Mouse (Mus musculus): ENCODE results near the gene Gpm6b. TPM values are rescaled to one million over a fixed set of nuclear protein-coding genes. Genes with fewer than 3 reads are reported as not detected.

The Gpm6b gene
- total RNA-seq (2014; fragmentation: Nextera tagmentation) = 4.7 TPM in 1 of 2 replicates, not detected in the other
- 0.12 and 0.16 TPM in 2 replicates for total RNA-seq (2017)
- not detected in 2 replicates for polyA plus RNA-seq (2012)

- no peak for TF ChIP-seq CTCF (IDR thresholded peaks at IDR 0.05; ENCODE audit: low read depth, low read length)
- no peak for TF ChIP-seq POLR2AphosphoS5 (IDR thresholded peaks at IDR 0.05; ENCODE audit: insufficient replicate concordance, low read depth, low read length)
- no peak for TF ChIP-seq GATA1 (IDR thresholded peaks at IDR 0.05; ENCODE audit: borderline replicate concordance, low read length)
- TF ChIP-seq TAL1 (conservative IDR thresholded peaks at IDR 0.05; ENCODE audit: low read depth, low read length) = no peak
- TF ChIP-seq GATA2 (IDR thresholded peaks at IDR 0.05; ENCODE audit: borderline replicate concordance, low read depth, low read length) = no peak
- DNase-seq (ENCODE audit: low spot score) (no peak), ATAC-seq (ENCODE audit: extremely low read depth, insufficient number of reproducible peaks, low FRiP score, poor library complexity, severe bottlenecking) (no peak)
- H3K9me3 ChIP-seq (replicated peaks) = no peaks in the 10 kb centered on the region
- H3K36me3 ChIP-seq (replicated peaks) = no peaks in the 10 kb centered on the region
- no peaks in the 10 kb centered on the region for H3K4me1 ChIP-seq (ENCODE audit: insufficient read depth, low read depth, low read length)
- H3K4me3 ChIP-seq (ENCODE audit: low read depth, low read length) = no peak within 1 kb of the TSS
- no peaks in the 10 kb centered on the region for H3K27me3 ChIP-seq (ENCODE audit: insufficient read depth, low read length)
Measured at GRCm38 (mm10) chrX:166238831-166239460, at the start of gene Gpm6b. TSS of gene Gpm6b (plus strand) at chrX:166238911.

DNA sequence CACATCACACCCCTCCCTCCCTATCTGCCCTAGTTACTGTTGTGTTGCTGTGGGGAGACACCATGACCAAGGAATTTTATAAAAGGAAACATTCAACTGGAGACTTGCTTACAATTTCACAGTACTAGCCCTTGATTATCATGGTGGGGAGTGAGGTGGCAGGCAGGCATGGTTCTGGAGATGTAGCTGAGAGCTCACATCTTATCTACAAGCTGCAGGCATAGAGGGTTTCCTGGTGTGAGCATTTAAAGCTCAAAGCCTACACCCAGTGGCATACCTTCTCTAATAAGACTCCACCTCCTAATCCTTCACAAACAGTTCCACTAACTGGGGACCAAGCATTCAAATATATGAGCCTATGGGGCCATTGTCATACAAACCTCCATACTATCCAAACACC lies 42.4 kb upstream of the Gpm6b start:
- no peak for ATAC-seq (ENCODE audit: extremely low read depth, insufficient number of reproducible peaks, low FRiP score, poor library complexity, severe bottlenecking)
- no peaks in the 10 kb centered on the region for H3K4me1 ChIP-seq (ENCODE audit: insufficient read depth, low read depth, low read length)
- TF ChIP-seq TAL1 (conservative IDR thresholded peaks at IDR 0.05; ENCODE audit: low read depth, low read length) (no peak), GATA1 (IDR thresholded peaks at IDR 0.05; ENCODE audit: borderline replicate concordance, low read length) (no peak), GATA2 (IDR thresholded peaks at IDR 0.05; ENCODE audit: borderline replicate concordance, low read depth, low read length) (no peak), CTCF (IDR thresholded peaks at IDR 0.05; ENCODE audit: low read depth, low read length) (no peak), POLR2AphosphoS5 (IDR thresholded peaks at IDR 0.05; ENCODE audit: insufficient replicate concordance, low read depth, low read length) (no peak)
- H3K36me3 ChIP-seq (replicated peaks) = peaks cover 2% of the 10 kb centered on the region
- no peaks in the 10 kb centered on the region for H3K27me3 ChIP-seq (ENCODE audit: insufficient read depth, low read length)
- DNase-seq (ENCODE audit: low spot score) = no peak
- no peak overlapping the region for H3K4me3 ChIP-seq (ENCODE audit: low read depth, low read length)
- H3K9me3 ChIP-seq (replicated peaks) = no peaks in the 10 kb centered on the region

DNA sequence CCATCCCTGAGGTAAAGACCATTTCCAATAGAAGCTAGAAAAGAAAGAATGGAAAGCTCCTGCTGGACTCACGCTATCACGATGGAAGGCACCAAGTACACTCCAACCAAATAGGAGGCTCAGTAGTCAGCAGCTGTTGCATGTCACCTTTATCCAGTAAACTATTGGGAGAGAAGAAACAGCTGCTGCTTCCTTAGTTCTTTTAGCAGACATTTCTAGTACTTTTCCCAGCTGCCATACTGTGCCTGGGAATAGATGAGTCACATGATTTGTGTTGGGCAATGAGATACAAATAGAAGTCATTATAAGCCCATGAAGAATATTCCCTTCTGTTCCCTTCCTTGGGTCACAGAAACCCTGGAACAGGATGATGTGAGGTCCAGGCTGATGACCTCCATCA lies 40.4 kb upstream of the Gpm6b start:
- no peaks in the 10 kb centered on the region for H3K4me1 ChIP-seq (ENCODE audit: insufficient read depth, low read depth, low read length)
- H3K4me3 ChIP-seq (ENCODE audit: low read depth, low read length) = no peak overlapping the region
- no peaks in the 10 kb centered on the region for H3K27me3 ChIP-seq (ENCODE audit: insufficient read depth, low read length)
- TF ChIP-seq TAL1 (conservative IDR thresholded peaks at IDR 0.05; ENCODE audit: low read depth, low read length) (no peak), CTCF (IDR thresholded peaks at IDR 0.05; ENCODE audit: low read depth, low read length) (no peak), GATA2 (IDR thresholded peaks at IDR 0.05; ENCODE audit: borderline replicate concordance, low read depth, low read length) (no peak), GATA1 (IDR thresholded peaks at IDR 0.05; ENCODE audit: borderline replicate concordance, low read length) (no peak), POLR2AphosphoS5 (IDR thresholded peaks at IDR 0.05; ENCODE audit: insufficient replicate concordance, low read depth, low read length) (no peak)
- DNase-seq (ENCODE audit: low spot score) (no peak), ATAC-seq (ENCODE audit: extremely low read depth, insufficient number of reproducible peaks, low FRiP score, poor library complexity, severe bottlenecking) (no peak)
- H3K9me3 ChIP-seq (replicated peaks) = no peaks in the 10 kb centered on the region
- H3K36me3 ChIP-seq (replicated peaks) = no peaks in the 10 kb centered on the region

DNA sequence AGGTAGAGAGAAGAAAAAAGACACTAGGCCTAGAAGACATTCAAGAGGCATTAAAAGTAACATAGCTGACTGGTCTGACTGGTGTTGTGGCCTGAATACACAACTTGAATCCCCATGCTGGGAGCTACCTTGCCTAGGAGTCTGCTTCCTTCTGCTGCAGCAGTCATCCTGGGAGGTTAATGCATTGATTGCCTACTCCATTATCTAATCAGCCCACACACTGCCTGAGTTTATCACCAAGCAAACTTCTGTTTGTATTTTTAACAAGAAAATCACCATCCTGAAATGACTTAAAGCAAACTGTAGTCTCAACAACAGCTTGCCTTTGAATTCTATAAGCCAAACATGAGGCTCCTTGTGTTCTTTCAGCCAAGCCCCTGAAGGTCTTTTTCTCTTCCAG lies 38.9 kb upstream of the Gpm6b start:
- H3K27me3 ChIP-seq (ENCODE audit: insufficient read depth, low read length) = no peaks in the 10 kb centered on the region
- H3K4me3 ChIP-seq (ENCODE audit: low read depth, low read length) = no peak overlapping the region
- no peaks in the 10 kb centered on the region for H3K9me3 ChIP-seq (replicated peaks)
- DNase-seq (ENCODE audit: low spot score) (no peak), ATAC-seq (ENCODE audit: extremely low read depth, insufficient number of reproducible peaks, low FRiP score, poor library complexity, severe bottlenecking) (peak; percentile 34; the same call in 1 of the 2 replicates)
- H3K4me1 ChIP-seq (ENCODE audit: insufficient read depth, low read depth, low read length) = no peaks in the 10 kb centered on the region
- TF ChIP-seq POLR2AphosphoS5 (IDR thresholded peaks at IDR 0.05; ENCODE audit: insufficient replicate concordance, low read depth, low read length) (no peak), CTCF (IDR thresholded peaks at IDR 0.05; ENCODE audit: low read depth, low read length) (no peak), GATA2 (IDR thresholded peaks at IDR 0.05; ENCODE audit: borderline replicate concordance, low read depth, low read length) (no peak), GATA1 (IDR thresholded peaks at IDR 0.05; ENCODE audit: borderline replicate concordance, low read length) (no peak), TAL1 (conservative IDR thresholded peaks at IDR 0.05; ENCODE audit: low read depth, low read length) (no peak)
- no peaks in the 10 kb centered on the region for H3K36me3 ChIP-seq (replicated peaks)

DNA sequence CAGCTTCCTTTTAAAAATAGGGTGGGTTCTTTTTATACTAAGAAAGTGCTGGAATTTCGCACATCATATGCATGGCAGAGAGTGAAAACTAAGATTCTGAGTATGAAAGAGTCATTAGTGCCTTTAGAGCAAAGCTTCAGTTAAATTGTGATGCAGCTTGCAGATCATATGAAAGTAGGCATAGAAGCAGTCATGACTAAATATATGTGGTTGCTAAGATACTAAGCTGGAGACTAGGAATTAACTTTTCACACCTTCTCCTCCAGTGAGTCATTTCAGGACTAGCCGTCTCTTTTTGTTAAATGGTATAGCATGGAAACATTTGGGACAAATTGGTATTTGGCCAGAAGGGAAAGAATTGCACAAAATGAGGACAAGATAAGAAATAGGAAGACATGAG lies 24.1 kb upstream of the Gpm6b start:
- no peak for ATAC-seq (ENCODE audit: extremely low read depth, insufficient number of reproducible peaks, low FRiP score, poor library complexity, severe bottlenecking)
- Histone ChIP-seq H3K9me3 (replicated peaks) (no peaks in the 10 kb centered on the region), H3K27me3 (ENCODE audit: insufficient read depth, low read length) (peaks cover 5% of the 10 kb centered on the region; the same call in 1 of the 2 replicates), H3K4me3 (ENCODE audit: low read depth, low read length) (no peak overlapping the region), H3K4me1 (ENCODE audit: insufficient read depth, low read depth, low read length) (no peaks in the 10 kb centered on the region), H3K36me3 (replicated peaks) (no peaks in the 10 kb centered on the region)
- DNase-seq (ENCODE audit: low spot score) = no peak
- TF ChIP-seq POLR2AphosphoS5 (IDR thresholded peaks at IDR 0.05; ENCODE audit: insufficient replicate concordance, low read depth, low read length) (no peak), TAL1 (conservative IDR thresholded peaks at IDR 0.05; ENCODE audit: low read depth, low read length) (no peak), CTCF (IDR thresholded peaks at IDR 0.05; ENCODE audit: low read depth, low read length) (no peak), GATA1 (IDR thresholded peaks at IDR 0.05; ENCODE audit: borderline replicate concordance, low read length) (no peak), GATA2 (IDR thresholded peaks at IDR 0.05; ENCODE audit: borderline replicate concordance, low read depth, low read length) (no peak)

GRCm38 (mm10) chrX:166216248-166216647 lies 22.5 kb upstream of the Gpm6b start:
- Histone ChIP-seq H3K27me3 (ENCODE audit: insufficient read depth, low read length) (peaks cover 2% of the 10 kb centered on the region; the same call in 1 of the 2 replicates), H3K4me3 (ENCODE audit: low read depth, low read length) (no peak overlapping the region), H3K36me3 (replicated peaks) (no peaks in the 10 kb centered on the region), H3K9me3 (replicated peaks) (no peaks in the 10 kb centered on the region), H3K4me1 (ENCODE audit: insufficient read depth, low read depth, low read length) (no peaks in the 10 kb centered on the region)
- ATAC-seq (ENCODE audit: extremely low read depth, insufficient number of reproducible peaks, low FRiP score, poor library complexity, severe bottlenecking) (no peak), DNase-seq (ENCODE audit: low spot score) (no peak)
- TF ChIP-seq GATA2 (IDR thresholded peaks at IDR 0.05; ENCODE audit: borderline replicate concordance, low read depth, low read length) (no peak), POLR2AphosphoS5 (IDR thresholded peaks at IDR 0.05; ENCODE audit: insufficient replicate concordance, low read depth, low read length) (no peak), GATA1 (IDR thresholded peaks at IDR 0.05; ENCODE audit: borderline replicate concordance, low read length) (no peak), TAL1 (conservative IDR thresholded peaks at IDR 0.05; ENCODE audit: low read depth, low read length) (no peak), CTCF (IDR thresholded peaks at IDR 0.05; ENCODE audit: low read depth, low read length) (no peak)
